Mouse (Mus musculus) embryonic stem cell, embryonic (primary cell): ENCODE results near the gene Wdr83.

ENCODE experiments used
- CTCF ChIA-PET, 4 experiments: fragments of 300-600 bp in 2 of 4; fragments of 350-600 bp in 2 of 4; sonication (Branson Sonifier 250); formaldehyde crosslinking; loops; one replicate each; lab custom pipeline; 2022; ENCODE audit warnings: inconsistent platforms in 2 of 4; lab: Charles Lee
- POLR2A ChIA-PET, 4 experiments: fragments of 300-600 bp in 2 of 4; fragments of 350-600 bp in 2 of 4; sonication (Branson Sonifier 250); formaldehyde crosslinking; loops; one replicate each; lab custom pipeline; 2022; ENCODE audit warnings: antibody characterized with exemption in 4 of 4, inconsistent platforms in 1 of 4; lab: Charles Lee

Gene Wdr83

DNA sequence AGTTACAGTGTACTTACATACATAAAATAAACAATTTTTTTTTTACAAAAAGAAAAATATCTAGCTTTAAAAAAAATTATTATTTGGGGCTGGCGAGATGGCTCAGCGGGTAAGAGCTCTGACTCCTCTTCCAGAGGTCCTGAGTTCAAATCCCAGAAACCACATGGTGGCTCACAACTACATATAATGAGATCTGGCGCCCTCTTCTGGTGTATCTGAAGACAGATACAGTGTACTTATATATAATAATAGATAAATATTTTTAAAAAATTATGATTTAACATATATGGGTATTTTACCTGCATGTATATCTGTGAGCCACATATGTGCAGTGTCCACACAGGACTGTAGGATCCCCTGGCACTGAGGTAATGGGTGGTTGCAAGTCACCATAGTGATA, 5.1 kb upstream of the Wdr83 start:
- POLR2A ChIA-PET = interaction anchor here in 2 of 4 experiments (0.7 to 11.1 kb wide), 9 partner anchors 10 to 109 kb away, joined by 3 to 275 read pairs (median 9); partner anchors contain the start of genes Dhps (in 2 of the 2) and Trir (in 1 of the 2)
- CTCF ChIA-PET = interaction anchor here in 3 of 4 experiments (0.6 to 3.2 kb wide), 10 partner anchors 10 to 377 kb away, joined by 3 to 19 read pairs (median 4); partner anchors contain the start of gene Dhps (in 1 of the 3)

DNA sequence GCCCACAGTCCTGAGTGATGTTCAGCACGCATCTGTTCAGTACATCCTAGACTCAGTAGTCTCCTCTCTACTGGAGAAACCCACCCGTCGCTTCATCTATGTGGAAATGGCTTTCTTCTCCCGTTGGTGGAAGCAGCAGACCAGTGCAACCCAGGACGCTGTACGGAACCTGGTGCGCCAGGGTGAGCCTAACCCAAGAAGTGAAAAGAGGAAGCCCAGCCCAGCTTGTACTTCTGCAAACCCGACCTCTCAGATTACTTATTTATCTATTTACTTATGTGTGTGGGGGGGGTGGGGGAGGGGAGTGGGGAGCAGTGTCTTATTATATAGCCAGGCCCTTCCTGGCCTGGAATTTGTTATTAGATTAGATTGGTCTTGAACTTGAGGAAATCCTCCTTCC, 3.5 kb upstream of the Wdr83 start:
- ChIA-PET POLR2A (interaction anchor here in 3 of 4 experiments (0.6 to 11.1 kb wide), 9 partner anchors 11 to 208 kb away, joined by 3 to 275 read pairs (median 21); partner anchors contain the start of genes Dhps (in 3 of the 3), Fbxw9 (in 1 of the 3) and Tnpo2 (in 1 of the 3)), CTCF (interaction anchor here in 1 of 4 experiments (0.6 to 3.2 kb wide), 2 partner anchors 8 to 441 kb away, joined by 3 to 19 read pairs; no protein-coding TSS in a partner anchor)

DNA sequence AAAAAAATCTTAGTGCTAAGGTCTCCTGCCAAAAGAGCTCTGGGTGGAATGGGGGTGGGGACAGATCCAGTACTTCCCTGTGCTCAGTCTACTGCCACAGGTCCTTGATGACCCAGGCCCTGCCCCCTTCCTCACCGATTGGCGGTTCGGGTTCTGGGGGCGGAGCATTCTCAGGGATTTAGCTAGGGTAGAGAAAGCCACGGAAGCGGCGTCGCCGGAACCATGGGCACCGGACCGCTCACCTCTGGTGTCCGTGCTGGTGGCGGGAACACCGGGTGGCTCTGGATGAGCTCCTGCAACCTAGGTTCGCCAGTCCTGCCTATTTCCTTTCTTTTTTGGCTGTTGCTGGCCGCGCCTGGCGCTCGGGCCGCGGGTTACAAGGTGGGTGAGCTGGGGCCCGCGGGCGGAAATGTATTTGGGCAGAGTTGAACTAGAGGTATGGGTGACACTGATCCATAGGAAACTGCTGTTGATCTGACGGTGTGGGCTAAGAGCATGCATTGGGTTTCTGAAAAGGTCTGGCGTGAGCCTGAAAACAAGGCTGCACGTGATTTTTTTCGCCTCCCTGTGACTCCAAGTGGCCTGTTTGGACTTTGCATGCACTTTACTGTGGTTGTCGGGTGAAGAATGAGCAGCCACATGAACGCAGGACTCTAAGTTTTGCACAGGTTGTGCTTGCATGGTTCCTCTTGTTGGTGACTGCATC, 2.2 kb upstream of the Wdr83 start, which contains the start of gene Man2b1:
Gene Man2b1, plus strand, starts transcription at position 163 of the 706 bp plus-strand sequence.
- CTCF ChIA-PET = interaction anchor here (0.5 to 1.7 kb wide), 12 partner anchors 11 to 1815 kb away, joined by 3 to 22 read pairs (median 4); partner anchors contain the start of gene Dhps (in 1 of the 4)
- POLR2A ChIA-PET = interaction anchor here (0.6 to 11.1 kb wide), 68 partner anchors 9 to 752 kb away, joined by 3 to 275 read pairs (median 5); partner anchors contain the start of genes Dhps (in 4 of the 4), Trir (in 3 of the 4), Vps35 (in 3 of the 4) and Asna1 (in 2 of the 4)

DNA sequence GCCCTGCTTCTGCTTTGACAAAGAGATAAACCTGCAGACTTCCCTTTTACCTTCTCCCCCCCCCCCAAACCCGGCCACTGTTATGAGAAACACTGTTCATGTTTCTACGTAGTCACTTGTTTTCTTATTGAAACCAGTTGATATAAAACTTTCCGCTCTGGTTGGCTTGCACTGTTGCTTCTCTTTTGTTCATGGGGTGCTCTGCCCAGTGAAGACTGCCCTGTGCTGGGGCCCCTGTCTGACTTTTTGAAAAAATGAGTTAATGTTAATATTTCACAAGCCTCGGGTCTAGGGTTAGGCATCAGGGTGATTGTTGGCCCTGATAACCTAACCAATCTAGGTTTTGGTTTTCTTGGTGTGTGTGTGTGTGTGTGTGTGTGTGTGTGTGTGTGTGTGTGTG, 1.1 kb upstream of the Wdr83 start:
- CTCF ChIA-PET = interaction anchor here in 1 of 4 experiments (0.9 to 2.0 kb wide), 2 partner anchors 10 to 69 kb away, joined by 3 to 18 read pairs; partner anchors contain the start of gene Dhps
- POLR2A ChIA-PET = interaction anchor here in 3 of 4 experiments (0.5 to 12.9 kb wide), 27 partner anchors 9 to 235 kb away, joined by 3 to 479 read pairs (median 13); partner anchors contain the start of genes Dhps (in 3 of the 3), Fbxw9 (in 2 of the 3), Tnpo2 (in 2 of the 3) and Asna1 (in 1 of the 3)

DNA sequence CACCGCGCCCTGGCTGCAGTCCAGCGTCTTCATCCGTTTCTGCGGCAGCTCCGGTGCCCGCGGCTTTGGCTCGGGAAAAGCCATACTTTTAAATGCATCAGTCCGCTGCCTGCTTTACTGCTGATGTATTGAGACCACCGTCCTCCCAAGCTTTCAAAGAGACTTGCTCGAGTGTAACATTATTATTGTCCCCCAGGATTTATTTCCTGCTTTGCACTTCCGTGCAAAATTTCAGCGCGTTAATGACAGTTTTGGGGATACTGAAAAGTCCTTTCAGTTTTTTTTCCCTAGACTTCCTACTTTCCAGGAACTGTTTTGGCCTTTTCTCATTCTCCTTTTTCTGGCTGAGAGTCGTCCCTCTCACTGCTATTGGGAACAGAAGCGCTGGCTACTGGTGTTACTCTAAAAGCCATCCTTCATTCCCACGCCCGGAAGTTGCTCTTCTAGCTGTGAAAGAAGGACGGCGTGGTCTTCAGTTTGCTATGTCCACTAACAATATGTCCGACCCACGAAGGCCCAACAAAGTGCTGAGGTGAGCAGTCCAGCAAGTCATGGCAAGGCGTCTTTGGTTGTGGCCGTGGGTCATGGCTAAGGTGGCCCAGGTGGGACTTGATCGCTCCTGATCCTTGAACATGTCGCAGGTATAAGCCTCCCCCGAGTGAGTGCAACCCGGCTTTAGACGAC, 432 bp downstream of the Wdr83 start, which contains the start of gene Wdr83os:
Gene Wdr83os, plus strand, starts transcription at position 209 of the 684 bp plus-strand sequence.
- ChIA-PET CTCF (interaction anchor here (0.5 to 2.0 kb wide), 9 partner anchors 9 to 331 kb away, joined by 3 to 18 read pairs (median 3); partner anchors contain the start of gene Dhps (in 3 of the 4)), POLR2A (interaction anchor here (0.6 to 12.9 kb wide), 44 partner anchors 7 to 353 kb away, joined by 3 to 479 read pairs (median 4); partner anchors contain the start of genes Dhps (in 4 of the 4), Fbxw9 (in 2 of the 4), Tnpo2 (in 2 of the 4) and Trir (in 2 of the 4))

DNA sequence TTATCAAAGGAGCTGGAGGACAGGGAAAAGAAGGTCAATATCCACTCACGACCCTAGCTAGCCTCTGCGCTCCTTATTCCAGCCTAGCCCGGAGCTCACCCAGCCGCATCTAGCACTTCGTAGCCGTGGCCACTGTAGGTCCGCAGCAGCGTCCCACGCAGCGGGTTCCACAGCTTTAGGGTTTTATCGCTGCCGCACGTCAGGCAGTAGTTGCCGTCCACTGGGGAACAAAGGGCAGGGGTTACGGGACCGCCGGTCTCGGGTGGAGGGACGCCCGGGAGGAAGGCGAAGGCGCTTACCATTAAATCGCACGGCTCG, 933 bp downstream of the Wdr83 start:
- CTCF ChIA-PET = interaction anchor here in 3 of 4 experiments (0.7 to 2.0 kb wide), 7 partner anchors 8 to 152 kb away, joined by 3 to 18 read pairs (median 4); partner anchors contain the start of gene Dhps (in 3 of the 3)
- POLR2A ChIA-PET = interaction anchor here (0.6 to 12.9 kb wide), 38 partner anchors 7 to 352 kb away, joined by 3 to 479 read pairs (median 5); partner anchors contain the start of genes Dhps (in 4 of the 4), Fbxw9 (in 2 of the 4), Tnpo2 (in 2 of the 4) and Trir (in 2 of the 4)

DNA sequence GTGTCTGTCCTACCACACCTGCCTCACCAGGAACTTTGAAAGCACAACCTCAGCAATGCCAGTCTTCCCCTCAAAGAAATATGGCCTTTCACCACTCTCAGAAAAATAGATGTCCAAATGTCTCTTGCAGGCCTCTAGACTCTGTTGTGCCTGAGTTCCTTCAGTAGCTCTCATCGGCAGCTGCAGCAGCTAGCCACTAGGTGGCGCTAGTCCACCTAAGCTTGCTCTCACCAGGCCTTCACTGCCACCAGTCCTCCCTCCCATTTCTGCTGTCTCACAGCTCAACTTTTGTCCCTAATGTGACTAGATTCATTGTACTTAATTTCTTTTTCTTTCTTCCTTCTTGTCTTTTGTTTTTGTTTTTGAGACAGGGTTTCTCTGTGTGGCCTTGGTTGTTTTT, 4.1 kb downstream of the Wdr83 start:
- POLR2A ChIA-PET = interaction anchor here (0.5 to 12.9 kb wide), 51 partner anchors 8 to 396 kb away, joined by 3 to 479 read pairs (median 4); partner anchors contain the start of genes Fbxw9 (in 3 of the 4), Tnpo2 (in 3 of the 4), Trir (in 2 of the 4) and Asna1 (in 1 of the 4)
- CTCF ChIA-PET = interaction anchor here (0.5 to 3.1 kb wide), 53 partner anchors 9 to 1035 kb away, joined by 3 to 32 read pairs (median 4); partner anchors contain the start of genes Asna1 (in 1 of the 4), Cks1brt (in 1 of the 4), Fbxw9 (in 1 of the 4) and Gcdh (in 1 of the 4)

DNA sequence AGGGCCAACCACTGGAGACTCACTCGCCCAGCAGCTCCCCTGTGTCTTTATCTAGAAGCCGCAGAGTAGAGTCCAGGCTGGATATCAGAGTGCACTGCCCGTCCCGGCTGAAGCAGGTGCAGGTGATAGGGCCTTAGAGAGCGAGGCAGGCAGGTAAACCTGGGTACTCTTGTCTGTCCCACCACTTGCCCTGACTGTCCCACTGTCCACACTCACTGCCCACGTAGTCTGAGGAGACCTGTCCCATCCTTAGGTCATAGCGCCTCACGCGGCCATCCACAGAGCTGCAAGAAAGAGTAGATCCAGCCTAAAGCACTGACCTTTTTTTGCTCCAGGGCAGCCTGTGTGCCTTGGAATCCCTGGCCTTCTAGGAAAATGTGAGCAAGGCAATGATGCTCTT, 5.1 kb downstream of the Wdr83 start:
- POLR2A ChIA-PET = interaction anchor here (0.5 to 12.9 kb wide), 41 partner anchors 9 to 397 kb away, joined by 3 to 479 read pairs (median 6); partner anchors contain the start of genes Fbxw9 (in 3 of the 4), Tnpo2 (in 3 of the 4), Trir (in 2 of the 4) and Asna1 (in 1 of the 4)
- CTCF ChIA-PET = interaction anchor here (0.6 to 3.1 kb wide), 57 partner anchors 10 to 1648 kb away, joined by 3 to 32 read pairs (median 4); partner anchors contain the start of genes Tnpo2 (in 2 of the 4), Asna1 (in 1 of the 4), Fbxw9 (in 1 of the 4) and Gcdh (in 1 of the 4)

DNA sequence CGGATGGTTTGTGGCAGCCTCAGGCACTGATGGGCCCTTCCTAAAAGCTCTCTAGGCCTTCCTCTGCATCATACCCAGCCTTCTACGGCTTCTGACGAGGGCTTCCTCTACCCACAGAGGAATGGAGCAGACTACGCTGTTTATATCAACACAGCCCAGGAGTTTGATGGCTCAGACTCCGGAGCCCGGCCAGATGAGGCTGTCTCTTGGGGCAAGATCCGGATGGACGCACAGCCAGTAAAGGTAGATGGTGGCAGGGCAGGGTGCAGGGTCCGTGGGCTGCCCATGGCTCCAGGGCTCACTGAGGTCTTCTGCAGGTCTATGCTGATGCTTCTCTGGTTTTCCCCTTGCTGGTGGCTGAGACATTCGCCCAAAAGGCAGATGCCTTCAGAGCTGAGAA, 6.5 kb downstream of the Wdr83 start:
- CTCF ChIA-PET = interaction anchor here in 1 of 4 experiments (0.6 to 3.1 kb wide), 4 partner anchors 13 to 77 kb away, joined by 3 to 8 read pairs (median 4); no protein-coding TSS in a partner anchor

DNA sequence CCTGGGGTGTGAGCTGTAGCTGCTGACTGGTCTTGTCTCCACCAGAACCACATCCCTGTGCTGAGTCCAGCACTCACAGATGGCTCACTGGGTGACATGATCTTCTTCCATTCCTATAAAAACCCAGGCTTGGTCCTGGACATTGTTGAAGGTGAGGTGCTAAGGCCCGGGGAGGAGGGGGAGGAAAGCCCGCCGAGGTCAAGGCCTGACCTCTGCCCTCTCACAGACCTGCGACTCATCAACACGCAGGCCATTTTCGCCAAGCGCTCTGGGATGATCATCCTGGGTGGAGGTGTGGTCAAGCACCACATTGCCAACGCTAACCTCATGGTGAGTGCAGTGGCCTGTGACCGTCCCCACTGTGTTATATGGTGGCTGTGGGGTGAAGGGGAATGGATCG, 6.9 kb downstream of the Wdr83 start:
- POLR2A ChIA-PET = interaction anchor here in 2 of 4 experiments (1.0 to 12.9 kb wide), 11 partner anchors 9 to 96 kb away, joined by 3 to 479 read pairs (median 28); partner anchors contain the start of genes Fbxw9 (in 2 of the 2), Man2b1 (in 2 of the 2), Junb (in 1 of the 2) and Tnpo2 (in 1 of the 2)

More for the DNA sequence above, 6.5 kb downstream of the Wdr83 start:
- POLR2A ChIA-PET = interaction anchor here in 2 of 4 experiments (0.8 to 12.9 kb wide), 11 partner anchors 9 to 226 kb away, joined by 3 to 479 read pairs (median 10); partner anchors contain the start of genes Fbxw9 (in 2 of the 2), Man2b1 (in 2 of the 2), Tnpo2 (in 1 of the 2) and Trir (in 1 of the 2)

DNA sequence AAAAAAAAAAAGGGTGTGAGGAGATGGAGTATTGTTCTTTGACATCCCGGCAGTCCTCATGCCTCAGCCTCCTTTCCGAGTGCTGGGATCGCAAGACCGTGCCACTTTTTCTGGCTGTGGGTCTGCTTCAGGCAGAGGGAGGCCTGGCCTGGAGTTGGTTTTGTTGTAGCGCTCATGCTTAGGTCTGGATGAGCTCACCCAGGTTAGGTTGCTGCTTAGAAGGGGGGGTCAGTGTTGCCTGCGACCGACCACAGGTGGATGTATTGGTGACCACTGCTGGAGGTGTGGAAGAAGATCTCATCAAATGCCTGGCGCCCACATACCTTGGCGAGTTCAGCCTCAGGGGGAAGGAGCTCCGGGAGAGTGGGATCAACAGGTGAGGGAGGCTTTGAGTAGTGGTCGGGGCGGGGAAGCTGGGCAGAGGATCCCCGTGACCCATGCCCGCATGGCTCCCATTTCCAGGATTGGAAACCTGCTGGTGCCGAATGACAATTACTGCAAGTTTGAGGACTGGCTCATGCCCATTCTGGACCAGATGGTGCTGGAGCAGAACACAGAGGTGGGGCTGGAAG, 8.0 kb downstream of the Wdr83 start:
- POLR2A ChIA-PET = interaction anchor here (0.5 to 12.9 kb wide), 32 partner anchors 10 to 1596 kb away, joined by 3 to 479 read pairs (median 22); partner anchors contain the start of genes Fbxw9 (in 3 of the 4), Man2b1 (in 3 of the 4), Asna1 (in 2 of the 4) and Junb (in 2 of the 4)
- CTCF ChIA-PET = interaction anchor here in 1 of 4 experiments (1.2 to 3.6 kb wide), 5 partner anchors 10 to 84 kb away, joined by 3 to 22 read pairs (median 5); partner anchors contain the start of genes Fbxw9 and Man2b1

More for the DNA sequence above, 6.9 kb downstream of the Wdr83 start:
- CTCF ChIA-PET = interaction anchor here in 1 of 4 experiments (0.6 to 3.6 kb wide), 2 partner anchors 9 to 14 kb away, joined by 3 to 22 read pairs; partner anchors contain the start of gene Man2b1

DNA sequence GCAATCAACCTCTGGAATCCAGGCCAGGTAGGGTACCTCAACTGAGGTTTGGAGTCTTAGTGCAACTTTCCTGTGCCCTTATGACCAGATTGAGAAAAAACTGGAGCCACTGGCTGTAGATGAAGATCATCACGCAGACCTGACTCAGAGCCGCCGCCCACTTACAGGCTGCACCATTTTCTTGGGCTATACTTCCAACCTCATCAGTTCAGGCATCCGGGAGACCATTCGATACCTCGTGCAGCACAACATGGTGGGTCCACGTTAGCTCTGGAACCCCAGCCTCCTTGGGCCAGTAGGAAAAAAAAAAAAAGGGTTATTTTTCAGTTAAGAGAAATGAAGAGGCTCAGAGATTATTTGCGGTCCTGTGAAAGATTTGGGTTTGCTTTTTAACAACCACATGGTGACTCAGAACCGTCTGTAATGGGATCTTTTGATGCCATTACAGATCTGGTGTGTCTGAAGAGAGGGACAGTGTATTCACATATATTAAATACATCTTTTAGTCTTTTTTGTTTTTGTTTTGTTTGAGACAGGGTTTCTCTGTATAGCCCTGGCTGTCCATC, 8.7 kb downstream of the Wdr83 start:
- ChIA-PET CTCF (interaction anchor here in 3 of 4 experiments (0.6 to 3.6 kb wide), 15 partner anchors 8 to 178 kb away, joined by 3 to 22 read pairs (median 4); partner anchors contain the start of genes Wdr83os (in 3 of the 3), Fbxw9 (in 1 of the 3), Man2b1 (in 1 of the 3) and Wdr83 (in 1 of the 3)), POLR2A (interaction anchor here (0.5 to 12.9 kb wide), 139 partner anchors 8 to 1595 kb away, joined by 3 to 479 read pairs (median 6); partner anchors contain the start of genes Man2b1 (in 4 of the 4), Tnpo2 (in 4 of the 4), Trir (in 4 of the 4) and Wdr83 (in 4 of the 4))

DNA sequence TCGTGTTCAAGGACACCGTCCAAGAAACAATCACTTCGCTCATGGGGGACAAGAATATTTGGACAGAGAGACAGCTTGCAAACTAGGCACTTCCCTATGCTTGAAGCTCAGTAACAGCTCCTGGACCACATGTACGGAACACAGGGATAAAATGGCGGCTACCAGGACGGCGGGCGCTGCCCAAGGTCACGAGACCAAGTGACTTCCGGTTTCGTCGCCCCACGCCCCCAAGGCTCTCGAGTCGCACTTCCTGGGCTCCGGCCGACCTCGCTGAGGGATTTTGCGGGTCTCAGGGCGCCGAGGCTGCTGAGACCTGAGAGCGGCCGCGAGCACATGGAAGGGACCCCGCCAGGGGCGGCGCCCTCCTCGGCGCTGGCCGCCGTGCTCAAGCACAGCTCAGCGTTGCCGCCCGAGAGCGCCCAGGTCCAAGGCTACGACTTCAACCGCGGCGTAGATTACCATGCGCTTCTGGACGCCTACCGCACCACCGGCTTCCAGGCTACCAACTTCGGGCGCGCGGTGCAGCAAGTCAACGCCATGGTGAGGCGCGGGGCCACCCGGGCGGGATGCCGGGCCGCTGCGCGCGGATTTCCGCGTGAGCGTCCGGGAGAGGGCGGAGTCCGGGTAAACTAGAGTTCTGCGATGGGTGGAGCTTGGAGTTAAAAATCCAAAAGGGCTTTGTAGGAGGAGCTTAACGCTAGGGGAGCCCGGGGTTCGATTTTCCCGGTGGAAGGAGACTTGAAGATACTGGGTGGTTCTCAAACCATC, 9.4 kb downstream of the Wdr83 start, which contains the start of gene Dhps:
Gene Dhps, plus strand, starts transcription at position 244 of the 768 bp plus-strand sequence.
- POLR2A ChIA-PET = interaction anchor here (0.5 to 12.9 kb wide), 179 partner anchors 9 to 1805 kb away, joined by 3 to 479 read pairs (median 5); partner anchors contain the start of genes Junb (in 4 of the 4), Man2b1 (in 4 of the 4), Tnpo2 (in 4 of the 4) and Trir (in 4 of the 4)
- CTCF ChIA-PET = interaction anchor here (0.6 to 3.6 kb wide), 21 partner anchors 9 to 486 kb away, joined by 3 to 22 read pairs (median 4); partner anchors contain the start of genes Wdr83os (in 3 of the 4), Fbxw9 (in 1 of the 4), Man2b1 (in 1 of the 4) and Mast1 (in 1 of the 4)

DNA sequence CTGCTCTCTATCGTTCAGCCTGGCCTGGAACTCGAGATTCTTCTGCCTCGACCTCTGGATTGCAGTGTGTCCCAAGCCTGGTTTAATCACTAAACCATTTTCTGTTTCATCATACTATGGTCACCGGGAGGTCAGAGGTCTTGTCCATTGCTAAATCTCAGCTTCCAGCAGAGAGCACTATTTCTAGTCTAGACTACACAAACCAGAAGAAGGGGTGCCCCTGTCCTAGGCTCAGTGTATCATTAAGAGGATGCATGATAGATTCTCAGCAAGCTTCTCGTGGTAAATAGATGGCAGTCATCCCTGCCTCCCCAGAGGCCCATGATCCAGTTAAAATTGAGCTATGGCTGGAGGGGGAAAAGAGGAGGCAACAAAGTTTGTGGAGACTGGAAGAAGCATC, 10.1 kb downstream of the Wdr83 start:
- ChIA-PET POLR2A (interaction anchor here (0.6 to 12.9 kb wide), 146 partner anchors 9 to 1806 kb away, joined by 3 to 479 read pairs (median 6); partner anchors contain the start of genes Junb (in 4 of the 4), Man2b1 (in 4 of the 4), Tnpo2 (in 4 of the 4) and Wdr83 (in 4 of the 4)), CTCF (interaction anchor here in 3 of 4 experiments (0.6 to 3.6 kb wide), 12 partner anchors 9 to 335 kb away, joined by 3 to 22 read pairs (median 4); partner anchors contain the start of genes Wdr83os (in 2 of the 3), Man2b1 (in 1 of the 3), Mast1 (in 1 of the 3) and Wdr83 (in 1 of the 3))
